ENCODE assay signal across 17 mouse cellular contexts in genomic region chr13:41888644-41889043, GRCm38 (mm10).
"Had no signal": no experiment of that assay in that cellular context is flagged by ENCODE, and none has a peak within 500 bp of the region (broad histone marks: within the 10 kb centered on the region; RNA-seq: fewer than 3 reads in every experiment).

No protein-coding gene starts in this region.

- DNase-seq: retina, postnatal 1 day; right cerebral cortex, adult 18-20 months; right cerebral cortex, postnatal 14 days; right cerebral cortex, postnatal 25 days; right cerebral cortex, postnatal 4 days; spleen, adult 18-20 months; thymus, adult 18-20 months; thymus, adult 2 months; thymus, postnatal 14 days; thymus, postnatal 25 days; thymus, postnatal 36 days; thymus, postnatal 4 days had no signal

- H3K27me3 ChIP-seq: neural tube, embryonic 12.5 days; neural tube, embryonic 13.5 days; neural tube, embryonic 15.5 days; stomach, embryonic 15.5 days had no signal

- H3K4me1 ChIP-seq: neural tube, embryonic 12.5 days; neural tube, embryonic 13.5 days; neural tube, embryonic 15.5 days; stomach, embryonic 15.5 days had no signal

- H3K27ac ChIP-seq: neural tube, embryonic 12.5 days; neural tube, embryonic 13.5 days; neural tube, embryonic 15.5 days; stomach, embryonic 15.5 days; stomach, postnatal 0 days had no signal

- H3K36me3 ChIP-seq: neural tube, embryonic 12.5 days; neural tube, embryonic 13.5 days; neural tube, embryonic 15.5 days; stomach, embryonic 15.5 days had no signal

- H3K4me3 ChIP-seq: neural tube, embryonic 12.5 days; neural tube, embryonic 13.5 days; neural tube, embryonic 15.5 days; stomach, embryonic 15.5 days had no signal

- H3K9me3 ChIP-seq: neural tube, embryonic 12.5 days; neural tube, embryonic 13.5 days; neural tube, embryonic 15.5 days; stomach, embryonic 15.5 days had no signal
